Mouse (Mus musculus) limb, embryonic 13.5 days (tissue): ENCODE data around the gene Akap8l. TPM values are rescaled to one million over a fixed set of nuclear protein-coding genes. Genes with fewer than 3 reads are reported as not detected.
A peak's percentile ranks its signal among the peaks of the same experiment; 100 is the strongest.

ENCODE experiments used
- ATAC-seq: fragments of 200-750 bp; cut with Nextera tagmentation; 2 replicates; pipeline ENCODE4 v1.8.0; 2017; ENCODE audit warnings: low read depth, moderate number of reproducible peaks, moderate TSS enrichment; ENCODE audit not compliant: low FRiP score
- H3K27ac ChIP-seq: fragments of 300-500 bp; sonication (generic); 2 replicates; pipeline ENCODE4 v1.5.1; 2015; ENCODE audit warnings: inconsistent platforms, mild to moderate bottlenecking, moderate library complexity
- H3K27me3 ChIP-seq: fragments of 300-500 bp; sonication (generic); 2 replicates; pipeline ENCODE4 v1.6.1; 2015; ENCODE audit warnings: mild to moderate bottlenecking, inconsistent platforms
- H3K36me3 ChIP-seq: fragments of 300-500 bp; sonication (generic); 2 replicates; pipeline ENCODE4 v1.6.1; 2015; ENCODE audit warnings: inconsistent platforms, mild to moderate bottlenecking, moderate library complexity
- H3K4me1 ChIP-seq: fragments of 300-500 bp; sonication (generic); 2 replicates; pipeline ENCODE4 v1.6.1; 2015; ENCODE audit warnings: inconsistent platforms
- H3K4me2 ChIP-seq: fragments of 300-500 bp; sonication (generic); replicated peaks from 2 replicates; pipeline ENCODE4 v1.6.1; 2015; ENCODE audit warnings: inconsistent platforms, mild to moderate bottlenecking, moderate library complexity
- H3K4me3 ChIP-seq: fragments of 300-500 bp; sonication (generic); 2 replicates; pipeline ENCODE4 v1.5.1; 2015; ENCODE audit warnings: moderate library complexity, mild to moderate bottlenecking, inconsistent platforms
- H3K9ac ChIP-seq: fragments of 300-500 bp; sonication (generic); 2 replicates; pipeline ENCODE4 v1.6.1; 2015; ENCODE audit warnings: mild to moderate bottlenecking, inconsistent platforms
- H3K9me3 ChIP-seq: fragments of 300-500 bp; sonication (generic); 2 replicates; pipeline ENCODE4 v1.6.1; 2016; ENCODE audit warnings: inconsistent platforms
- WGBS: fragments of 180-500 bp; shearing (Covaris S2); methylation state at CpG from one replicate; pipeline ENCODE4 v1.1.7; 2015; 5-methylcytosine and 5-hydroxymethylcytosine counted together
- polyA plus RNA-seq: library from polyadenylated mRNA; unstranded; fragments of >200 nt; fragmentation: Nextera tagmentation; extraction: Ambion mirVana; gene quantifications from 2 replicates; pipeline ENCODE4 v1.2.1, GENCODE M21; 2015

The Akap8l gene
- polyA plus RNA-seq, 1 experiment from 2014 or later, result 116 TPM

DNA sequence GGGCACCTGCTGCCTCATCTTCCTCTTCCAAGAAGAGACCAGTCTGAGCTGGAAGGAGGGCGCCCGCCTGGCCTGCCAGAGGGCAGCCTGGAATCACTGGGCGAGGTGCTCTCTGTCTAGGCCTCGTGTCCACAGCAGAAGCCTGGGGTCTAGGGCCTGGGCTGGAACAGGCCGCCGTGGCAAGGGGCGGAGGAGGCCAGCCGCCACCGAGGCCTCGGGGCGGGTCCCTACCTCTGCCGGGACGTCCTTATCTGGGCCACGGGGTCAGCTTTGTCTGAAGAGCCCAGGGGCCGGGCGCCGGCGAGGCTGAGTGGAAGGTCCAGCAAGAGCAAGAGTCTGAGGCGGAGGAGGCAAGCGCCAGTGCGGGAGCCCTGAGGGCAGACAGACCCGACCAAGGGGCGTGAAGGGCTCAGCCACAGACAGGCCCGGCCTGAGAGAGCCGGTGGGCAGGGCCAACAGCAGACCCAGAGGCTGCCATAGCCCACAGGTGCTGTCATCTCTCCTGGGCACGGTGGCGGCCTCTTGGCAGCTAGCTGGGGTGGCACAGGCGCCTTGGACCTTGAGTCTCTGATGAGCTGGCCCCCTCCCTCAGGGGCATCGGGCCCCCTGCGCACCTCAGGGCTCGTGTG, 16.6 kb downstream of the Akap8l start:
- no peak for ATAC-seq
- no peaks in the 10 kb centered on the region for H3K9me3 ChIP-seq
- H3K9ac ChIP-seq, result no peak overlapping the region
- peaks cover 95% of the 10 kb centered on the region for H3K36me3 ChIP-seq
- no peaks in the 10 kb centered on the region for H3K27me3 ChIP-seq
- no peaks in the 10 kb centered on the region for H3K4me1 ChIP-seq
- 89% methylated on average over 31 of the region's 31 CpGs for WGBS
- H3K4me3 ChIP-seq, result no peak overlapping the region
- no peak overlapping the region for H3K27ac ChIP-seq
- no peak overlapping the region for H3K4me2 ChIP-seq

GRCm38 (mm10) chr17:32327501-32327900, 22.9 kb downstream of the Akap8l start:
- no peak overlapping the region for H3K4me3 ChIP-seq
- no peaks in the 10 kb centered on the region for H3K27me3 ChIP-seq
- H3K4me2 ChIP-seq, result no peak overlapping the region
- H3K4me1 ChIP-seq, result no peaks in the 10 kb centered on the region
- H3K27ac ChIP-seq, result no peak overlapping the region
- no peaks in the 10 kb centered on the region for H3K9me3 ChIP-seq
- no peak overlapping the region for H3K9ac ChIP-seq
- H3K36me3 ChIP-seq, result peaks cover 85% of the 10 kb centered on the region
- no peak for ATAC-seq

- H3K4me1 ChIP-seq, result peaks cover 23% of the 10 kb centered on the region
- no peak overlapping the region for H3K27ac ChIP-seq
- no peaks in the 10 kb centered on the region for H3K9me3 ChIP-seq
- H3K27me3 ChIP-seq, result no peaks in the 10 kb centered on the region
- ATAC-seq, result no peak
- H3K4me3 ChIP-seq, result no peak overlapping the region
- WGBS, result 91% methylated on average over 1 of the region's 1 CpGs
- no peak overlapping the region for H3K9ac ChIP-seq
- H3K36me3 ChIP-seq, result peaks cover 44% of the 10 kb centered on the region
- H3K4me2 ChIP-seq, result no peak overlapping the region
Observed at GRCm38 (mm10) chr17:32322809-32323208, 27.6 kb downstream of the Akap8l start.

- Histone ChIP-seq H3K4me1 (peaks cover 23% of the 10 kb centered on the region), H3K9ac (peak overlapping the region; percentile 94), H3K4me2 (peak overlapping the region; percentile 92), H3K9me3 (no peaks in the 10 kb centered on the region), H3K27ac (peak overlapping the region; percentile 85), H3K36me3 (peaks cover 45% of the 10 kb centered on the region), H3K4me3 (peak overlapping the region; percentile 87), H3K27me3 (no peaks in the 10 kb centered on the region)
- no peak for ATAC-seq
- WGBS, result 15% methylated on average over 6 of the region's 6 CpGs
Observed at GRCm38 (mm10) chr17:32321836-32322235, 28.6 kb downstream of the Akap8l start.

DNA sequence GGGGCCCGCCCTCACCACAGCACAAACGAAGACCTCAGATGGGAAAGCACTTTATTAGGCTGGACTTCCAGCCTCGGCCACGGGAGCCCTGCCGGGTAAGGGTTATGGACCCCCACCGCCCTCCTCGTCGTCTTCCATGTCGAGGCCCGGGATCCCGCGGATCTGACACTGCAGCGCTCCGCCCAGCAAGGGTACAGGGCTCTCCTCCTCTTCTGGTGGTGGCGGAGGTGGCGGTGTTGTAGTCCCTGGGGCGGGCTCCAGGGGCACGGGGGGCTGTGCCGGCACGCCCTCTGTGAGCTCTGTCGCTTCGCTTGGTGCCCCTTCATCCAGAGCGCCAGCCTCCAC, 29.0 kb downstream of the Akap8l start:
- Histone ChIP-seq H3K4me3 (peak overlapping the region; percentile 87), H3K36me3 (peaks cover 45% of the 10 kb centered on the region), H3K4me1 (peaks cover 23% of the 10 kb centered on the region), H3K9me3 (no peaks in the 10 kb centered on the region), H3K9ac (peak overlapping the region; percentile 94), H3K27ac (peak overlapping the region; percentile 85), H3K4me2 (peak overlapping the region; percentile 92), H3K27me3 (no peaks in the 10 kb centered on the region)
- WGBS, result 0% methylated on average over 23 of the region's 23 CpGs
- ATAC-seq, result peak; percentile 75

DNA sequence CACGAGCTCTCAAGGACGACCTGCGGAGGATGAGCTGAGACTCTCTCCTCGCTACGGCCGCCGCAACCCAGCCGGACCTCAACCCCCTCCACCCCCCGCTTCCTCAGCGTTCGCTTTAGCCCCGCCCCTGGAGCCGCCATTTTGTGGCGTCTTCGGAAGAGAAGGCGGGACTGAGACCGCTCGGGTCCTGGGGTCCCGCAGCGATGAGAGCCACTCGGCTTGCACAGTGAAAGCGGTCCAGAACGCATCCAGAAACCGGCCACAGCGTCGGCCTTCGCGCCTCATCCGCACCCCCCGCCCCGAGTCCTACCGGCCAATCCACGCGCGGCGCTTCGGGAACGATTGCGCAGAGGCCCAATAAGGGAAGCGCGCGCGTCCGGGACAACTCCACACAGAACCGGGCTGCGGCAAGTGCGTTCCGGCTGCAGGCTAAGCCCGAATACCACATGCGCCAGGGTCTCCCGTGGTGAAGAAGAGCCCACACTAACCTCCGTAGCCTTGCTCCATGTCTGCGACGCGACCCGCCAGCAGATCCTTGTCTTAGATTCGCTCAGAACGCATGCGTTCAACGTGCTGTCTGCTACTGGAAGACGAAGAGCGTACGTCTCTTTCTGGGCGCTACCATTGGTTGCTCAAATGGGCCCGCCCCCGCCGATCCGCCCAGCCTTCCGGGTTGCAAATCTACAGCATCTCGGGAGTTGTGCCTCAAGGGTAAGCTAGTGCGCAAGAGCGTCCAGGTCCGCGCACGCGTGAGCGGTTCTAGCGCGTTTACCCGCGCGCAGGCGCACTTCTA, 29.6 kb downstream of the Akap8l start, which contains the start of gene Akap8:
Gene Akap8, minus strand, starts transcription at position 642 of the 793 bp plus-strand sequence.
- H3K27me3 ChIP-seq, result no peaks in the 10 kb centered on the region
- peak within 1 kb of the TSS; percentile 87 for H3K4me3 ChIP-seq
- peak within 1 kb of the TSS; percentile 95 for H3K27ac ChIP-seq
- no peaks in the 10 kb centered on the region for H3K9me3 ChIP-seq
- peaks cover 45% of the 10 kb centered on the region for H3K36me3 ChIP-seq
- WGBS, result under 1% methylated on average over 83 of the region's 83 CpGs
- peak; percentile 98 for ATAC-seq
- H3K4me1 ChIP-seq, result peaks cover 23% of the 10 kb centered on the region
- peak within 1 kb of the TSS; percentile 94 for H3K9ac ChIP-seq
- H3K4me2 ChIP-seq, result peak within 1 kb of the TSS; percentile 92

- H3K36me3 ChIP-seq, result peaks cover 47% of the 10 kb centered on the region
- ATAC-seq, result no peak
- H3K27me3 ChIP-seq, result no peaks in the 10 kb centered on the region
- peaks cover 23% of the 10 kb centered on the region for H3K4me1 ChIP-seq
- H3K27ac ChIP-seq, result peak overlapping the region; percentile 95; the same call in 1 of the 2 replicates
- WGBS, result under 1% methylated on average over 7 of the region's 7 CpGs
- peak overlapping the region; percentile 94 for H3K9ac ChIP-seq
- H3K4me3 ChIP-seq, result peak overlapping the region; percentile 87
- peak overlapping the region; percentile 92 for H3K4me2 ChIP-seq
- H3K9me3 ChIP-seq, result no peaks in the 10 kb centered on the region
Observed at GRCm38 (mm10) chr17:32319950-32320349, 30.5 kb downstream of the Akap8l start.

DNA sequence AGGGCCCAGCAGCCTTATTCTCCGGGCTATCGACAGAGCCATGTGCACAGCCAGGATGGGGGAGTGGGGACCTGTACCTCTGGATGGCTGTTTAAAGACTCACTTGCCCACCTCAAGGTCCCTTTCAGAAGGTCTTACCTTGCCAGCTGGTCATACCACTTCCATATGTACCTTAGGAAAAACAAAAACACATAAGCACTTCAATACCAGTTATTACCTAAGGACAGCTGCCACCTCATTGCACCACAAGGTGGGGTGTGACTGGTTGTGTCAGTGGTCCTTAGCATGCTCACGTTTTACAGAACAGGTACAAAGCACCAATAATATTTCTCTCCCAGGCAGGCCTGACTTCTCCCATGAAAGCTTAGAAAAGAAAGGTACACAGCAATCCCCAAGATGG, 32.7 kb downstream of the Akap8l start:
- no peak for ATAC-seq
- WGBS, result 83% methylated on average over 3 of the region's 3 CpGs

GRCm38 (mm10) chr17:32317032-32317431, 33.4 kb downstream of the Akap8l start:
- peaks cover 20% of the 10 kb centered on the region for H3K4me1 ChIP-seq

More for the DNA sequence above, 32.7 kb downstream of the Akap8l start:
- Histone ChIP-seq H3K4me2 (no peak overlapping the region), H3K4me3 (no peak overlapping the region), H3K9ac (no peak overlapping the region), H3K36me3 (peaks cover 54% of the 10 kb centered on the region), H3K27me3 (no peaks in the 10 kb centered on the region), H3K4me1 (peaks cover 23% of the 10 kb centered on the region), H3K27ac (no peak overlapping the region), H3K9me3 (no peaks in the 10 kb centered on the region)

GRCm38 (mm10) chr17:32315560-32315959, 34.8 kb downstream of the Akap8l start:
- Histone ChIP-seq H3K36me3 (peaks cover 75% of the 10 kb centered on the region), H3K4me3 (no peak overlapping the region), H3K27ac (no peak overlapping the region), H3K4me2 (no peak overlapping the region), H3K9ac (no peak overlapping the region), H3K9me3 (no peaks in the 10 kb centered on the region), H3K27me3 (no peaks in the 10 kb centered on the region), H3K4me1 (peaks cover 15% of the 10 kb centered on the region)
- no peak for ATAC-seq
- 95% methylated on average over 5 of the region's 5 CpGs for WGBS

More at GRCm38 (mm10) chr17:32317032-32317431, 33.4 kb downstream of the Akap8l start:
- no peaks in the 10 kb centered on the region for H3K27me3 ChIP-seq
- H3K4me3 ChIP-seq, result no peak overlapping the region
- WGBS, result 97% methylated on average over 8 of the region's 8 CpGs
- H3K36me3 ChIP-seq, result peaks cover 61% of the 10 kb centered on the region
- ATAC-seq, result no peak
- no peak overlapping the region for H3K9ac ChIP-seq
- H3K27ac ChIP-seq, result no peak overlapping the region
- H3K4me2 ChIP-seq, result no peak overlapping the region
- H3K9me3 ChIP-seq, result no peaks in the 10 kb centered on the region

- Histone ChIP-seq H3K9ac (no peak overlapping the region), H3K4me3 (no peak overlapping the region), H3K36me3 (peaks cover 92% of the 10 kb centered on the region), H3K4me1 (peaks cover 5% of the 10 kb centered on the region), H3K27me3 (no peaks in the 10 kb centered on the region), H3K9me3 (no peaks in the 10 kb centered on the region), H3K4me2 (no peak overlapping the region), H3K27ac (no peak overlapping the region)
- WGBS, result 84% methylated on average over 5 of the region's 5 CpGs
- ATAC-seq, result no peak
Observed at GRCm38 (mm10) chr17:32313892-32314291, 36.5 kb downstream of the Akap8l start.

- Histone ChIP-seq H3K4me3 (no peak overlapping the region), H3K9me3 (no peaks in the 10 kb centered on the region), H3K27ac (no peak overlapping the region), H3K9ac (no peak overlapping the region), H3K27me3 (no peaks in the 10 kb centered on the region), H3K4me1 (no peaks in the 10 kb centered on the region), H3K4me2 (no peak overlapping the region), H3K36me3 (peaks cover 100% of the 10 kb centered on the region)
- WGBS, result 94% methylated on average over 8 of the region's 8 CpGs
- ATAC-seq, result no peak
Observed at GRCm38 (mm10) chr17:32312801-32313200, 37.6 kb downstream of the Akap8l start.
